Mouse (Mus musculus) spleen, adult 18-20 months (tissue): ENCODE measurements at regions not wholly inside any gene's neighbourhood (a gene's known extent, or its start where the extent isn't known, plus 50 kb on each side); places are given as distances from the start of the nearest gene placed in this dataset.

ENCODE experiments used
- DNase-seq, 2 experiments: peaks; one replicate each; pipeline ENCODE4 v3.0.0; 2022; ENCODE audit warnings: mixed read lengths in 2 of 2

- no peak for DNase-seq
These were observed 58.0 kb upstream of the Vps8 start for GRCm38 (mm10) chr16:21364885-21365284.

GRCm38 (mm10) chr16:21367449-21367848, 55.5 kb upstream of the Vps8 start:
- no peak for DNase-seq

GRCm38 (mm10) chr16:21368821-21369220, 54.1 kb upstream of the Vps8 start:
- DNase-seq, result no peak

GRCm38 (mm10) chr16:21369569-21370512, 53.1 kb upstream of the Vps8 start:
- no peak for DNase-seq
